Mouse (Mus musculus): ENCODE measurements around the gene Shc4.

Gene Shc4

GRCm38 (mm10) chr2:125630010-125630409 lies 93.9 kb downstream of the Shc4 start:
- no peak for DNase-seq (ENCODE audit: low read depth)

GRCm38 (mm10) chr2:125628487-125628886 lies 95.5 kb downstream of the Shc4 start:
- no peak for DNase-seq (ENCODE audit: low read depth)

GRCm38 (mm10) chr2:125626536-125626935 lies 97.4 kb downstream of the Shc4 start:
- DNase-seq (ENCODE audit: low read depth) = peak; percentile 5

- peak; percentile 96 for DNase-seq (ENCODE audit: low read depth)
Observed at GRCm38 (mm10) chr2:125624837-125625351, 99.1 kb downstream of the Shc4 start, which contains the start of gene Cep152. Cep152 (minus strand) TSS chr2:125625113.

GRCm38 (mm10) chr2:125624127-125624685 lies 99.7 kb downstream of the Shc4 start:
- DNase-seq (ENCODE audit: low read depth) = peak; percentile 53

- DNase-seq (ENCODE audit: low read depth) = peak; percentile 14
Observed at GRCm38 (mm10) chr2:125623211-125623610, 100.7 kb downstream of the Shc4 start.

GRCm38 (mm10) chr2:125620213-125620907 lies 103.6 kb downstream of the Shc4 start:
- DNase-seq (ENCODE audit: low read depth) = no peak

GRCm38 (mm10) chr2:125615858-125616424 lies 108.0 kb downstream of the Shc4 start:
- DNase-seq (ENCODE audit: low read depth) = no peak

GRCm38 (mm10) chr2:125615440-125615839 lies 108.5 kb downstream of the Shc4 start:
- DNase-seq (ENCODE audit: low read depth) = no peak

GRCm38 (mm10) chr2:125606220-125606845 lies 117.6 kb downstream of the Shc4 start:
- no peak for DNase-seq (ENCODE audit: low read depth)

GRCm38 (mm10) chr2:125604646-125605045 lies 119.3 kb downstream of the Shc4 start:
- peak; percentile 5 for DNase-seq (ENCODE audit: low read depth)

GRCm38 (mm10) chr2:125602970-125603369 lies 121.0 kb downstream of the Shc4 start:
- DNase-seq (ENCODE audit: low read depth) = no peak

- no peak for DNase-seq (ENCODE audit: low read depth)
Observed at GRCm38 (mm10) chr2:125598958-125599357, 125.0 kb downstream of the Shc4 start.

- no peak for DNase-seq (ENCODE audit: low read depth)
Observed at GRCm38 (mm10) chr2:125598251-125598650, 125.7 kb downstream of the Shc4 start.

- DNase-seq (ENCODE audit: low read depth) = no peak
Observed at GRCm38 (mm10) chr2:125594786-125595185, 129.2 kb downstream of the Shc4 start.

GRCm38 (mm10) chr2:125594072-125594471 lies 129.9 kb downstream of the Shc4 start:
- no peak for DNase-seq (ENCODE audit: low read depth)

GRCm38 (mm10) chr2:125591895-125592294 lies 132.1 kb downstream of the Shc4 start:
- no peak for DNase-seq (ENCODE audit: low read depth)

GRCm38 (mm10) chr2:125589287-125589686 lies 134.7 kb downstream of the Shc4 start:
- no peak for DNase-seq (ENCODE audit: low read depth)

- DNase-seq (ENCODE audit: low read depth) = no peak
Observed at GRCm38 (mm10) chr2:125581081-125581480, 142.9 kb downstream of the Shc4 start.

GRCm38 (mm10) chr2:125577670-125578069 lies 146.3 kb downstream of the Shc4 start:
- no peak for DNase-seq (ENCODE audit: low read depth)

Measured in induced T-regulatory cell, adult 2 months (primary cell).